Mouse (Mus musculus): ENCODE results near the gene Nfat5.

Nfat5 gene

DNA sequence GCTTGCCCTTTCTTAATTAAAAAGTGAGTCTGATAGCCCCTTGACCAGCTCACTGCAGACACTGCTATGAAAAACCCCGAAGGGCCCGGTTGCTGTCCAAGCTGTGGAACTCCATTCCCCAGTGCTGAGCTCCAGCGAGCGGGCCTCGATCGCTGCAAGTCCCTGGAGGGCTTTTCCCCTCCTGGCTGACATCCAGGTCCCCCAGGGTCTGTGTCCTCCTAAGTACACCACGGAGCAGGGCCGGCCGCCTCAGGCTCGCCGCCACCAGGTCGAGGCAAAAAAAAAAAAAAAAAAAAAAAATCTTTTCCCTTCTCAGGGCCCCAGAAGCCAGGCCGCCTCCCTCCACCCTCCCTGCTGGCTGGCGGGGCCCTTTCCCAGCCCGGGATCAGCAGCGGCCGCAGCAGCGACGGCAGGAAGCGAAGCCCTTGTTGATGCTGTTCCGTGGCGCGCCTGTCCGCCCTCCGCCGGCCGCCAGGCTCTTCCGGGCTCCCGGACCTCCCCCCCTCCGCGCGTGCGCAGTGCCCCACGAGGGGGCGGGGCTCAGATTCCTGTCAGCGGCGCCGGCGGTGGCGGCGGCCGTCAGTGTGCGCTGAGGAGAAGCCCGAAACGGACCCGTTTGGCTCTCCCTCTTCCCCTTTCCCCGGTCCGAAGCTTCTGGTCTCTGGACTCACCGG lies at the start of gene Nfat5:
Gene Nfat5, plus strand, starts transcription at position 543 of the 674 bp plus-strand sequence.
- peak; percentile 93 for DNase-seq

DNA sequence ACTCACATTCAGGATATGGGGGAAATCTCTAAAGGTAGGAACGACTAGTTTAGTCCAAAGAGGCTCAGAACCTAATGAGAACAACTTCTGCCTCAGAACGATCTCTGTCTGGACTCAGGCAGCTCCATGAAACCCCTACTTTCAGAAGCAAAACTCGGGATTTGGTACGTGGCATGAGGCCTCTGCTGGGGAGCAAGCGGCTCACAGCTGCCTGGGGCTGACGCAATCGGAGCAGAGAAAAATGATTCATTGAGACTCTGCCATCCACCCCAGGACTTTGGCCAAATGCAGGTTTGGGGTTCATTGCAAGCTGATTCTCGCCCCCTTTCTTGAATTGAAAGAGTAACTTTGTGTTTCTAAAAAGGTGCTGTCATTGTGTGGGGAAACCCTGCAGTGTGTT lies 49.1 kb upstream of the Nfat5 start:
- peak; percentile 32 for DNase-seq

GRCm38 (mm10) chr8:107248456-107248855 lies 44.8 kb upstream of the Nfat5 start:
- no peak for DNase-seq

DNA sequence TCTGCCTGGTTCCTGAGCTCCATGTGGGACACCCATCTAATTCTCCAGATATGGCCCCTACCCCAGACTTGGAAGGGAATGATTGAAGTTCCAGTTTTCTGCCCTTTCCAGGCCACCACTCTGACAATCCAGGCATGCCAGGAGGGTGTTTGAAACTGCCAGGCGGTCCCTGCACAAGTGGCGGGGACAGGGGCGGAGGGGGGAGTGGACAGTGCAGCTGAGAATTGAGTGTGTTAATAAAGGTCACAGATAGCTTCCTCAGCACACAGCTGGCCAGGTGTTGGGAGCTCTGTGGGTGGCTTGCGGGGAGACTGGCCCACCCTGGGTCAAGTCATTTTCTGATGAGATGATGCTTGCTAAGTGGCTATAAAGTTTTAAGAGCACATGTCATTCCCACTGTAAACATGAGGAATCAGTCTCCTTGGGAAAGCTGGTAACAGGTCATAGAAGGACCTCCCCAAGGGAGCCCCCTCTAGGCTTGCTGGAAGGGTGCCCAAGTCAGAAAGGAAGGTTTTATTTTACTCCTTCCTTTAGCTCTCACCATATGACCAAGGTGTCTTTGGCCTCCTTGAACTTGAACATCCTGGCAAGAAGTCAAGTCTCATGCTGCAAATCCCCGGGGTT lies 41.7 kb upstream of the Nfat5 start:
- DNase-seq = no peak

- DNase-seq = no peak
Measured at GRCm38 (mm10) chr8:107253121-107253520, 40.1 kb upstream of the Nfat5 start.

DNA sequence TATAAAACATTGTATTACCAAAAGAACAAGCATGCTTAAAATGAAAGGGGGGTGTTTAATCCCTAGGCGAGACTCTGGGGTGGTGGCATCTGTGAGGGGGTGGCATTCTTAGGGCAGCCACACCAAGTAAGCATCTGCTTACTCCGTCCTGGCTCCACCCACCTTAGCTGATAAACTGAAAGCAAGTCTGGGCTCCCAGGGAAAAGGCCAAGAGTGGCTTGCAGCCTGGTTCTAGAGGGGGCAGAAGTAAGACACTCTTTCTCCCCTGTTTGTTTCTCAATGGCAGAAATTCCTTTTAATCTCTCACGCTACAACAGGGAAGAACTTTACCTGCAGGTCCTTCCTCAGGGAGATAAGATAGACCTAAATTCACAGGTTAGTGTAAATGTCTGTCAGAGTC lies 38.9 kb upstream of the Nfat5 start:
- peak; percentile 29 for DNase-seq

- no peak for DNase-seq
Measured at GRCm38 (mm10) chr8:107254951-107255457, 38.3 kb upstream of the Nfat5 start.

DNA sequence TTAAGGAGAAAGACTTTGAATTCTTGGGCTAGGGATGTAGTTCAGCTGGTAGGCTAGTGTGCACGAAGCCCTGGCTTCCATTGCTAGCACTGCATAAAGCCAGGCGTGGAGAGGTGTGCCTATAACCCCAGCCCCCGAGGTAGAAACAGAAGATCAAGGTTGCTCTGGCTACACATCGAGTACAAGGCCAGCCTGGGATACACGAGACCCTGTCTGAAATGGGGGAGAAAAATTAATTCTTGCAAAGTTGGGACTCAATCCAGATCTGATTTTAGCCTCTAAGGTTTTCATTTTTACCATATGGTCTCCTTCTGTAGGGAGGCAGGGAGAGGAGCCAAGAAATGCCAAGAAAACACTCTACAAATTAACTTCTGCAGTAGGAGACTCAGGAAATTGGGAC lies 36.0 kb upstream of the Nfat5 start:
- peak; percentile 22 for DNase-seq

DNA sequence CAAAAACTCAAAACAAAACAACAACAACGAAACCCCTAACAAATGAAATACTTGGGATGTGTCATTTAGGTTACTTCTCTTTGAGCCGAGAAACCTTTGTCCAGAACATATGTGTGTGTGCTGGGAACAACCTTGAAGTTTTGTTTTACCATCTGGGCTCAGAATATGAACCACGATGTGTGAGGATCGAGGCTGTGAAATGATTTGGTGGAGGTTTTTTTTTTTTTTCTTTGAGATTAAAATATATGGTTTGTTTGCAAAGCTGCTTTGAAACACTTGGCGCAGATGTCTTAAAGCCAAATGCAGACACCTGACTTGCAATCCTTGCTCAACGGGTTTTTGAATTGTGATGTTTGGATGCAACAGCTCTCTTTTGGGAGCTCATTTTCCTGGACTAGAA lies 33.1 kb upstream of the Nfat5 start:
- no peak for DNase-seq

DNA sequence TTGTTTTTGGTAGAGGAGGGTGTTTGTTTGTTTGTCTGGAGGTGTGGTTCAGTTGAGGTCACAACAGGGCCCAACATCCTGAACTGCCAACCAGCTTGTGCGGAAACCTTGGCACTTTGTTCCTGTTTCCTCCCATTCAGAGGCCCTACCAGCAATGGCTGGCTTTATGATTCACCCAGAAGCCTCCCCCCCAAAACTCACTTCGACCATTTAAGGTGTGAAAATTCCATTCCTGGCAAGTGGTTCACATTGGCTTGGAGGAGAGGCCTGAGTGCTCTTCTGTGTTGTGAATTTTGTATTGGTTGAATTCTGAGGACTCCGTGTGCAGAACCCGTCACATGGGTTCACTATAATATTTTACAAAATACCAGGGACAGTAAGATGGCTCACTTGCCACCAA lies 32.1 kb upstream of the Nfat5 start:
- no peak for DNase-seq

DNA sequence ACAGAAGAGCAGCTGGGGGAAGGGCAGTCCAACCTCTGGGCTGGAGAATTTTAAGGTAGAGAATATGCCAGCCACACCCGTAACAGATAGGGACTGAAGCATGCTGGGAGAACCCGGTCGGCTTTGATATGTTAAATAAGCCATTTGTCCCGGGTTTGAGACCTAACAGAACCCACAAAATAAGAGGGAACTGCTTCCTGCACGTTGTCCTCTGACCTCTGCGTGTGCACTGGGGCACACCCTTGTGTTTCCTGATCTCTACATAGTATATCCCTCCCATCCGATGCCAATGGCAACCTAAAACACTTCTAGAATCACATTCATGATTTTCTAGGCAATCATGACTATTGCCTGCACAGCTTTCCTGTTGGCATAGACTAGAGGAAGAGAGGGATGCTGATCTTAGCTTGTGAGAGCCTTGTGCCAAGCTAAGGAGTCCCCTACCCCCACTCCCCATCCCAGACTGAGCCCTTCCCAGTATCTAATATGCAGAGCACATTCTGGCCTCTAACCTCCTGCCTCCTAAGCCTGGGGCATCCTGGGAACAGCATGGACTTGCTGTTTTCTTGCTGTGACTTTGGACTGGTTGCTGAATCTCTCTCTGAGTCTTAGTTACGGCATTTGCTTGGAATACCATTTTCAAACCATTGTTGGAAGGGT lies 31.1 kb upstream of the Nfat5 start:
- no peak for DNase-seq

DNA sequence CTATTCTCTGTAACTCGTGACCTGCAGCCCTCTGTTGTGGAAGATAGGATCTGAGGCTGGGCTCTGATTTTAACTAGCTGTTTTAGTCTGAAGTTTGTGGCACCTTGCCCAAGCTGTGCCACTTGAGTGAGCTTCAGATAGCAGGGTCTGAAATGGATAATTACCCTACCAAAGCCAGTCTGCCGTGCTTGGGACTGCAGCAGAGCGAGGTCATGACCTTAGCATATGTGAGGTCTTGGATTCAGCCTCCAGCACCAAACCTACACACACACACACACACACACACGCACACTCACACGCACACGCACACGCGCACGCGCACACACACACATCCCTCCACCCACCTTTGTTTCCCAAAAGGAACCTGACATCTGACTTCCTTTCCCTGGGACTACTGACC lies 27.5 kb upstream of the Nfat5 start:
- DNase-seq = no peak

- DNase-seq = no peak
Measured at GRCm38 (mm10) chr8:107268501-107268900, 24.8 kb upstream of the Nfat5 start.

DNA sequence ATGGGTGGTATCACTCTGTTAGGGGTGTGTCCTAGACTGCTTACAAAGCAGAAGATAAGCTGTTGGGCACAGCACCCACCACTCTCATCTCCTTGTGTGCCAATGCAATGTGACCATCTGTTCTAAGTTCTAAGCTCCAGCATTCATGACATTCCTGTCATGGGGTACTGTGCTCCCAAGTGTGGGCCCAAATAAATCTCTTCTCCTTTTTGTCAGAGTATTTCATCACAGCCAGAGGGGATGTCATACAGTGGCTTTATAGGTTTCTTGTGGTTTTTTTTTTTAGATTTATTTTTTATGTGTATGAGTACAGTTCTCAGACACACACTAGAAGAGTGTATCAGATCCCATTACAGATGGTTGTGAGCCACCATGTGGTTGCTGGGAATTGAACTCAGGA lies 24.1 kb upstream of the Nfat5 start:
- no peak for DNase-seq

- no peak for DNase-seq
Measured at GRCm38 (mm10) chr8:107269617-107270139, 23.6 kb upstream of the Nfat5 start.

- no peak for DNase-seq
Measured at GRCm38 (mm10) chr8:107270287-107270686, 23.0 kb upstream of the Nfat5 start.

DNA sequence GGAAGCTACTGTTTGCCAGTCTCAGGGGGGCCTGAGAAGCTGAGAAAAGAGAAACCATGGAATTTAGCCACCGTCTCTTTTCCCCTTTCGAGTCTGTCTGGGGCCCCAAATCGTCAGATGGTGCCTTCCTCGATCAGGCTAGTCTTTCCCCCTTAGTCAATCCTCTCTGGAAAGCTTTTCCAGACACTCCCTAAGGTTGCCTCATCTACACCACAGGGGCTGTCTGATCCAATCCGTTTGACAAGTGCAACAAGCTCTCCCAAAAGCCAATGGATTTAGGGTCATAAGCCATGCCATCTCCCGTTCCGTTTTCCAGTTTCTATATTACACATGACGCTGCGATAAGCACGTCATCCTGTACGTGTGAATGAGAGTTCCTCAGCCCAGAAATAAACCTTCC lies 22.5 kb upstream of the Nfat5 start:
- DNase-seq = no peak

DNA sequence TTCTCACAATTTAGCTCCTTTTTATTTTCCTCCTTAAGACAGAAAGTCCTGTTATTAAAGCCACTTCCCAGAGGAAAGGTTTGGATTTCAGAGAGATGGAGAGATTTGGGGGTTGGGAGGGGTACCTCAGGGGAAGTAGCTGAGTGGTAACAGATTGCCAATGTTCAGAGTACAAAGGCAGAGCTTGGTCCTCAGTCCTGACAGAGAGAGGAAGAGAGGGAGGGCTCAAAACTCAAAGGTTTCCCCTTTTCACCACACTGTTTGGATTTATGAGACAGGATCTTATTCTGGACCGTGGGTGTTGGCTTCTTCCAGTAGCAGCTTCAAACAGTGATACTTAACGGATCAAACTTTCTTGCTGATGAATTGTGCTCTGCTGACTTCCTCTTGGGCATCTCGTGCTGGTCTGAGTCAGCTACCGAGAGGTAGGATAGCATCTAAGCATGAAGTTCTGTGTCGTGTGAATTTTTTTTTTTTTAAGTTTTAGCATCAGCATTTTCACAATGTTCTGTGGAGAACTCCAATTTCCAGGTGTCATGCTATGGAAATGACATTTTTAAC lies 15.9 kb upstream of the Nfat5 start:
- DNase-seq = no peak

DNA sequence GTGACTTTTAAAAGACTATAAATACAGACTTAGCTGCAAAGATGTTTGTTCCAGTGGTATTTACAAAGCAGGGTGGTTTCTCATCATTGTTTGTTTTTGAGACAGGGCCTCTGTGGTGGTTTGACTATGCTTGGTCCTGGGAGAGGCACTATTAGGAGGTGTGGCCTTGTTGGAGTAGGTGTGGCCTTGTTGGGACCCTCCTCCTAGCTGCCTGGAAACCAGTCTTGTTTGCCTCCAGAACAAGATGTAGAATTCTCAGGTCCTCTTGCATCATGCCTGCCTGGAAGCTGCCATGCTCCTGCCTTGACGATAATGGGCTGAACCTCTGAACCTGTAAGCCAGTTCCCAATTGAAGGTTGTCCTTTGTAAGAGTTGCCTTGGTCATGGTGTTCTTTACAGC lies 14.7 kb upstream of the Nfat5 start:
- no peak for DNase-seq

- DNase-seq = no peak
Measured at GRCm38 (mm10) chr8:107286686-107287085, 6.6 kb upstream of the Nfat5 start.

DNA sequence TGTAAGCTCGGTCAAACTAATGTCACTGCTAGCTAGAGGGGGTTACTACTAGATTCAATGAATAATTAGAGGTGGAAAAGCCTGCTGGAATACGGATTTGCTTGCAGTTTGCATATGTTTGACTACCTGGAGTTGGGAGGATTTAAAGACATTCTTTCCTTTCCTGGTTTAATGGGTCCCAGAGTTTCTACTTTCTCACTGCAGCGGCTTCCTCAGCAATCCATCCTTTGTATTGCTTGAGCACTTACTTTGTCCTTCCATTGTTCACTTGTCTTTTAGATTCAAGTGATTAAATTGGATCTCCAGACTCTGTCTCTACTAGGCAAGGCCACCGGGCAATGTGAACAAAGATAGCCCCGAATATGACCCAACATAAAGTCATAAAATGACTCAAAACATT lies 5.7 kb upstream of the Nfat5 start:
- no peak for DNase-seq

DNA sequence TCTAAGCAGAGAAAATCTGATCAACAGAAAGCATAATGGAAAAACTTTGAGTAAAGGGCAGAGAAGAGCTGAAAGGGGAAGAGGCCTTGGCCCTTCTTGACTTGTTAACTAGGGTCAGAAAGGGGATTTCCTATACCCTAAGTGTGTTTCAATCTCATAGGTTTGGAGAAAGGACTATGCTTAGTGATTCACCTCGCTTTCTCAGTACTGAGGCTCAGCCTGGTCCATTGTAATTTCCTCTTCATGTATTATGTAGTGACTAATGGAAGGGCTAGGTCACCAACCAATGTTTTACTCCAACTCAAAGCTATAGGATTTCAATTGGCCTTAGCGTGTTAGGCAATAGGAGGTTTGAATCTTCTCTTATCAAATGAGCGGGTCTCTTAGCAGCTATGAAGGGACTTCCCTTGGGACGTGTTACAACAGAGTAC lies 2.1 kb upstream of the Nfat5 start:
- no peak for DNase-seq

- DNase-seq = peak; percentile 13
Measured at GRCm38 (mm10) chr8:107292119-107292927, 947 bp upstream of the Nfat5 start.

All from layer of hippocampus, adult 9-11 months (tissue).